Mouse (Mus musculus): ENCODE results near the gene Nol7.
A peak's percentile ranks its signal among the peaks of the same experiment; 100 is the strongest.

Gene Nol7

DNA sequence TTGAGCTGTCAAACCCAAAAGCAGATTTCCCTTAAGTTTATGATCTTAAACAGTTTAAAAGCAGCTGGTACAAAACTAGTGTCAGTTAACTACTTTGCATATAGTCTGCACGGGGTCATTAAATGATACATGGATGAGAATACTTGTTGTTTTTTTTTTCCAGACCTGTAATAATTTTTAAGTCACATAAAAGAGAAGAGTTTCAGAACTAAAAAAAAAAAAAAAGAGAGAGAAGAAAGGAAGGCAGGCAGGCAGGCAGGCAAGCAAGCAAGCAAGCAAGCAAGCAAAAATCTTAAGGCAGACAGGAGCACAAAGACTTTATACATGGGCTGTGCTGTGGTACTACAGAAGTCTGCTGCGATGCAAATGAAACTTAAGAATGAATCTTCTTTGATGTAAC, 35.2 kb downstream of the Nol7 start:
- no peak for DNase-seq

DNA sequence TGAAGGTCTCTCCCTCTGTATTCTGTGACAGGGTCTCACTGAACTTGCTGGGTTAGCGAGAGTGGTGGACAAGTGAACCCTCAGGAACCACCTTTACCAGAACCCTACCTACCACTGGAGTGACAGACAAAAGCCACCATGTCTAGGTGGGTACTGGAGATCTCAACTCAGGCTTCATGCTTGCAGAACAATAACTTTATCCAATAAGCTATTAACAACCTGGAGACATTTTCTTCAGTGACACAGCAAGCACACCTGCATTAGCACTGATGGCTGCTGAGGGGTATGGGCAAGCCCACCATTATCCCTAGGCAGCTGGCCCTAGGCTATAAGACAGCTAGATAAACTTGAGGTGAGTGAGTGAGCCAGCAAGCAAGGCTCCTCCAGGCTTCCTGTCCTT, 42.2 kb downstream of the Nol7 start:
- DNase-seq, result no peak

DNA sequence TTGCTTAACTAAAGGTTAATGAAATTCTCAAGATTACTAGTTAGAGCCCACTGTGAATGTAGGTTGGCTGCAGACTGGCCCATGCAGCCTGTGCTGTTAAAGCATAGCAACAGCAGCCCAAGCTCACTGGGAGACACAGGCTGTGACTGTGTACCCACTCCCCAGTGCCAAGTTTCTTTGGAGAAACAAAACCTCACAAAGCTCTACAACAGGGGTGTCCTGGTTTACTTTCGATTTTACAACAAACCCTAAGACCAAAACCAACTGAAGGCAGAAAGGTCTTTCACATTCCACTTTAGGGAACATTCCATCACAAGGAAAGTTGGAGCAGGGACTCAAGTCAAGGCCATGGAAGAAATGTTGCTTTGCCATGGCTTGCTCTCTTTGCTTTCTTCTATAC, 44.4 kb downstream of the Nol7 start:
- DNase-seq, result no peak

DNA sequence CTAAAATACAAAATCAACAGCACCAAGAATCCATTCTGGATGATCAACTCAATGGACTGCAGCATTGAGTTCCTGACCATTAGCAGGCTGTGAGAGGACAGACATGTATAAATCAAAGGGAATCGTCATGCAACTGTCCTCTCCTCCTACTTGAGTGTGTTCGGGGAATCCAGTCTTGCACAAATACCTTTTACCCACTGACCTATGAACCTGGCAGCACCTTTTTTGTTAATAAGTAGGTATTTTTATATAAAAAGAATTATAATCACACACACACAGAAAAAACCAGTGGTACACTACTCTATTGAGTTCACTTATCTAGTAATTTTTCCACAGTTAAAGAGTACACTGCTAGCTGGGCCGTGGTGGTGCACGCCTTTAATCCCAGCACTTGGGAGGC, 45.5 kb downstream of the Nol7 start:
- no peak for DNase-seq

DNA sequence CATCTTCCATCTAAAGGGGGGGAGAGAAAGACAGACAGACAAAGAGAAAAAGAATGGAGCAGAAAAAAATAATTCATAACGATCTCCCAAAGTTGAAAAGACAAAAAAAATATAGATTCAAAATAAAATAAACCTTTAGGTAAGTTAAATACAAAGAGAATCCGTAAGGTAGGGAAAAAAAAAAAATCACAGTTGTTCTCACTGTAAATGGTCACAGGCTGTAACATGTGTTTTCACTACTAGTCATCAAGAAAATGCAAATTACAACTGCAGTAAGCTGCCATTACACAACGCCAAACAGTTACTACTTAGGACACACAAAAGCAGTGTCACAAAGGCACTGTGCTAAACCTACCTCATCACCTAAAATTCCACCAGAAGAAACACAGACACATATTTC, 46.5 kb downstream of the Nol7 start:
- DNase-seq, result no peak

DNA sequence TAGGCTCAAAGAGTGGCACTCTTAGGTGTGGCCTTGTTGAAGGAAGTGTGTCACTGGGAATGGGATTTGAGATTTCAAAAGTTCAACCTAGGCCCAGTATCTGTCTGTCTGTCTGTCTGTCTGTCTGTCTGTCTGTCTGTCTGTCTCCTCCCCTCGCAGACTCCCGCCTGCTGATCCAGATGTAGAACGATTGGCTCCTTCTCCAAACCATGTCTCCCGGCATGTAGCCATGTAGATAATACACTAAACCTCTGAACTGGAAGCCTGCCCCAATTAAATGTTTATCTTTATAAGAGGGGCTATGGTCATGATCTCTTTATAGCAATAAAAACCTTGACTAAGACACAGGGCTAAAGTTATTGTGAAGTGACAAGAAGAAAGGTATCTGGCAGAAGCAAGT, 47.6 kb downstream of the Nol7 start:
- DNase-seq, result no peak

DNA sequence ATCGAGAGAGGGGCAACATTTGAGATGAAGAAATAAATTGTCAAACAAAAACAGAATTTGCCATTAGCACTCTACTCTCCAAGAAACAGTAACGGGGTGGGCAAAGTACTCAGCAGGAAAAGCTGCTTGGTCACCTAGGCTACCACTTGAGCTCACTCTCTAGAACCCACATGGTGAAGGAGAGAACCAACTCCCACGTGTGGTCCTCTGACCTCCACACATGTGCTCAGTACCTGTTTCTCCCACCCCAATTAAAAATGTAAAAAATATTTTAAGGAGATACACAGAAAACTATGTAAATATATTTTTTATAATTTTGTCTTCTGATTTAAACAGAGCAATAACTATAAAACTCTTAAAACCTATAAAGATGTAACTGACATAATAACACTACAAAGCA, 49.5 kb downstream of the Nol7 start:
- no peak for DNase-seq

DNA sequence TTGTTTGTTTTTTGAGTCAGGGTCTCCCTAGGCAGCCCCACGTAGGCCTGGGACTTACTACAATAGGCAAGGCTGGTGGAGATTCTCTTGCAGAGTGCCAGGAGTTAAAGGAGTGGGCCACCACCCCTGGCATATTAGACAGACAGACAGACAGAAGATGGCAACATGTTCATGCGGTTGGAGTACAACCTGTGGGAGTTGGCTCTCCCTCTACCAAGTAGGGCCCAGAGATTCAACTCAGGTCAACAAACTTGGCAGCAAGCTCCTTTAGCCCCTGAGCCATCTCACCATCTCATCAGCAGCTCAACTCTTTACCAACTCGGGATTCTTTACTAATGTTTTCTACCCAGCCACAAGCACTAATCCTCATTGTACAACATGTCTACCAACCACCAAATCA, 52.5 kb downstream of the Nol7 start:
- DNase-seq, result no peak

DNA sequence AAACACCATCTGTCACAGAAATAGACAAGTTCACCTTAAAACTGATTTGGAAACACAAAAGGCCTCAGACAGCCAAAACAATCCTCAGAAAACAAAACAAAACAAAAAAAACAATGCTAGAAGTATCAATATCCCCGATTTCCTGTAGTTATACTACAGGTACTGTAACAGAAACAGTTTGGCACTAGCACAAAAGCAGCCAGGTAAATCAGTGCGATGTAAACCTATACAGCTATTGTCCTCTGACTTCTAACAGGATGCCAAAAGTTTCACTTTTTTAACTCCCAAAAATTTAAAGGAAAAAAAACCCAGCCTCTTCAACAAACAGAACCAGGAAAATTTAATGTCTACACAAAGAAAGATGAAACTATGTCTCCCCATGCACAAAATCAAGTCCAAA, 54.0 kb downstream of the Nol7 start:
- no peak for DNase-seq

DNA sequence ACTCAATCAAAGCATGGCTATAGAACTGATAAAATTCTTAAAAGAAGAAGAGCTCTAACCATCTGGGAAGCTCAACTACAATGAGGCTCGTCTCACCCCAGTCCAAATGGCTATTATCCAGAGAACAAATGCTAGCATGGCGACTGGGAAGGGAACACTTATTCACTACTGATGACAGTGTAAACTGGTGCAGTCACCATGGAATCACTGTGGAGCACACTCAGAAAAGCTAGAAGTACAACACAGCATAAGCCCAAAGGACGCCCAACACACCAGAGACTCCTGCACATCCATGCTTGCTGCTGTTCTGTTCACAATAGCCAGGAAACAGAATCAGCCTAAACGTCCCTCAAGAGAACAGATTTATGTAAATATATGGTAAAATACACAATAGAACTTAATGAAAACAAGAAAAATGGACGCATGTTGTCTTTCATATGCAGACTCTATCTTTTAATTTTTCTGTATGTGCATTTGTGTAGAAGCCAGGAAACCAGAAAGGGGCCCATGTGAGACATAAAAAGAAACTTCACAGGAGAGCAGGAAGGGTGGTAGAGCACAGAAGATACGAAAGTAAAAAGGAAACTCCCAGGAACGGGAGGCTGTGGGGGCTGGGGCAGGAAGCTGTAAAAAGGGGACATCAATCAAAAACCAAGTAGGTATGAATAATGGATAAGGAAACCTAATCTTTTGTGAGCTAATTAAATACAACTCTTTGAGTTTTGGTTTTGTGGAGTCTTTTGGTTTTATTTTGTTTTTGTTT, 54.8 kb downstream of the Nol7 start:
- DNase-seq, result peak; percentile 20

DNA sequence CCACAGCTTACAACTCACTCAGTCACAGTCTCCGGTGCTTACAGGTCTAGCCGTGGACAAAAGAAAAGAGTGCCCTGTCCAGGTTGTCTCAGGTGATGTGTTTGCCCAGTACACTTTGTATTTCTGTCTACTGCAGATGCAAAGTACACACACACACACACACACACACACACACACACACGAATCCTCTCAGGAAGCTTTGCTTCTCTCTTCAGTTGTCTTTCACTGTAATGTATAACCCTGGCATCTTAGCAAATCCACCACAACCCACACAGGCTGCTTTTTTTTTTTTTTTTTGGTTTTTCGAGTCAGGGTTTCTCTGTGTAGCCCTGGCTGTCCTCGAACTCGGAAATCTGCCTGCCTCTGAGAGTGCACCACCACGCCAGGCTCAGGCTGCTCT, 56.2 kb downstream of the Nol7 start:
- no peak for DNase-seq
